Mouse (Mus musculus) CH12.LX (cell line): ENCODE measurements around the gene Pi16. TPM values are rescaled to one million over a fixed set of nuclear protein-coding genes. Genes with fewer than 3 reads are reported as not detected.

Experiments used
- DNase-seq: peaks from one replicate; pipeline ENCODE4 v3.0.0-alpha.2; 2013; ENCODE audit errors: extremely low read depth
- H3K27ac ChIP-seq: 2 replicates; pipeline ENCODE4 v1.5.1; 2012; ENCODE audit warnings: low read depth, mild to moderate bottlenecking, control low read depth, moderate library complexity; ENCODE audit not compliant: insufficient read depth
- H3K27me3 ChIP-seq: replicated peaks from 2 replicates; pipeline ENCODE3; 2012; ENCODE audit warnings: inconsistent platforms
- H3K36me3 ChIP-seq, 2 experiments: replicated peaks in 1 of 2; 2 replicates each; pipeline versions ENCODE3 to v1.6.1; 2012; ENCODE audit warnings: inconsistent platforms in 1 of 2, low read length in 1 of 2, mild to moderate bottlenecking in 1 of 2, mixed read lengths in 1 of 2, moderate library complexity in 1 of 2; ENCODE audit not compliant: control insufficient read depth in 1 of 2, insufficient read depth in 1 of 2
- H3K4me1 ChIP-seq, 2 experiments: 2 replicates each; pipeline ENCODE4 v1.6.1; 2012; ENCODE audit warnings: inconsistent platforms in 1 of 2, moderate library complexity in 1 of 2; ENCODE audit not compliant: insufficient read depth in 2 of 2, control insufficient read depth in 1 of 2
- H3K4me2 ChIP-seq: 2 replicates; pipeline ENCODE4 v1.6.1; 2012; ENCODE audit warnings: low read depth, mild to moderate bottlenecking, control low read depth; ENCODE audit not compliant: poor library complexity, insufficient read depth, severe bottlenecking
- H3K4me3 ChIP-seq, 3 experiments: fragments of 150-350 bp in 1 of 3; sonication (generic) in 1 of 3; replicated peaks in 1 of 3; 2 replicates each; pipeline versions ENCODE3 to v1.5.1; 2011 to 2012; ENCODE audit warnings: low read depth in 2 of 3, low read length in 2 of 3, mild to moderate bottlenecking in 2 of 3, moderate library complexity in 2 of 3, control low read depth in 1 of 3, improper control_type of control experiment in 1 of 3, inconsistent platforms in 1 of 3, mixed read lengths in 1 of 3; ENCODE audit not compliant: poor library complexity in 1 of 3
- H3K79me2 ChIP-seq: replicated peaks from 2 replicates; pipeline ENCODE4 v1.6.1; 2012; ENCODE audit warnings: mild to moderate bottlenecking, moderate library complexity; ENCODE audit not compliant: control insufficient read depth, poor library complexity, insufficient read depth, severe bottlenecking; ENCODE audit errors: extremely low read depth
- H3K9ac ChIP-seq: 2 replicates; pipeline ENCODE4 v1.6.1; 2012; ENCODE audit warnings: low read depth, mild to moderate bottlenecking, control low read depth, moderate library complexity; ENCODE audit not compliant: insufficient read depth
- H3K9me3 ChIP-seq: replicated peaks from 2 replicates; pipeline ENCODE3; 2012; ENCODE audit warnings: low read length, inconsistent platforms, mixed read lengths
- BHLHE40 ChIP-seq: IDR thresholded peaks from 2 replicates; pipeline ENCODE4 v1.6.1; 2011; ENCODE audit warnings: mild to moderate bottlenecking, low read depth, low read length, improper control_type of control experiment
- CHD1 ChIP-seq: IDR thresholded peaks from 2 replicates; pipeline ENCODE4 v1.6.1; 2012; ENCODE audit warnings: low read depth, low read length, improper control_type of control experiment, inconsistent platforms
- CHD2 ChIP-seq: IDR thresholded peaks from 2 replicates; pipeline ENCODE4 v1.6.1; 2011; ENCODE audit warnings: low read length, improper control_type of control experiment
- ELF1 ChIP-seq: IDR thresholded peaks from 2 replicates; pipeline ENCODE4 v1.6.1; 2014; ENCODE audit warnings: low read depth, mild to moderate bottlenecking, inconsistent platforms, low read length, improper control_type of control experiment
- EP300 ChIP-seq: IDR thresholded peaks from 2 replicates; pipeline ENCODE4 v1.6.1; 2011; ENCODE audit warnings: low read length, improper control_type of control experiment
- GABPA ChIP-seq: IDR thresholded peaks from 2 replicates; pipeline ENCODE4 v1.6.1; 2012; ENCODE audit warnings: low read depth, low read length, improper control_type of control experiment, inconsistent platforms; ENCODE audit not compliant: insufficient replicate concordance
- IRF4 ChIP-seq: IDR thresholded peaks from 2 replicates; pipeline ENCODE4 v1.6.1; 2014; ENCODE audit warnings: low read depth, mild to moderate bottlenecking, inconsistent platforms, low read length, improper control_type of control experiment
- JUN ChIP-seq: IDR thresholded peaks from 2 replicates; pipeline ENCODE4 v1.6.1; 2011; ENCODE audit warnings: low read depth, mild to moderate bottlenecking, low read length, improper control_type of control experiment, moderate library complexity; ENCODE audit not compliant: insufficient read depth
- JUND ChIP-seq: conservative IDR thresholded peaks from 2 replicates; pipeline ENCODE4 v1.6.1; 2011; ENCODE audit warnings: low read depth, low read length, improper control_type of control experiment
- KAT2A ChIP-seq: IDR thresholded peaks from 2 replicates; pipeline ENCODE4 v1.6.1; 2012; ENCODE audit warnings: low read length, improper control_type of control experiment, inconsistent platforms; ENCODE audit not compliant: insufficient replicate concordance
- MAX ChIP-seq: IDR thresholded peaks from 2 replicates; pipeline ENCODE4 v1.6.1; 2011; ENCODE audit warnings: low read length, improper control_type of control experiment
- MAZ ChIP-seq: IDR thresholded peaks from 2 replicates; pipeline ENCODE4 v1.6.1; 2012; ENCODE audit warnings: low read depth, mild to moderate bottlenecking, inconsistent platforms, low read length, improper control_type of control experiment, moderate library complexity
- MXI1 ChIP-seq: IDR thresholded peaks from 2 replicates; pipeline ENCODE4 v1.6.1; 2011; ENCODE audit warnings: mild to moderate bottlenecking, low read depth, low read length, improper control_type of control experiment
- MYC ChIP-seq: IDR thresholded peaks from 2 replicates; pipeline ENCODE4 v1.6.1; 2011; ENCODE audit warnings: low read depth, mild to moderate bottlenecking, improper control_type of control experiment, low read length
- NRF1 ChIP-seq: IDR thresholded peaks from 2 replicates; pipeline ENCODE4 v1.6.1; 2014; ENCODE audit warnings: low read depth, mild to moderate bottlenecking, inconsistent platforms, low read length, improper control_type of control experiment, moderate library complexity
- PAX5 ChIP-seq: IDR thresholded peaks from 2 replicates; pipeline ENCODE4 v1.6.1; 2012; ENCODE audit warnings: low read length, inconsistent platforms, mixed read lengths
- POLR2A ChIP-seq: IDR thresholded peaks from 2 replicates; pipeline ENCODE4 v1.6.1; 2011; ENCODE audit warnings: low read depth, mild to moderate bottlenecking, improper control_type of control experiment, low read length
- POLR2AphosphoS2 ChIP-seq: IDR thresholded peaks from 2 replicates; pipeline ENCODE4 v1.6.1; 2011; ENCODE audit warnings: low read depth, low read length, improper control_type of control experiment
- RAD21 ChIP-seq: IDR thresholded peaks from 2 replicates; pipeline ENCODE4 v1.6.1; 2011; ENCODE audit warnings: low read depth, mild to moderate bottlenecking, low read length, improper control_type of control experiment, moderate library complexity
- RCOR1 ChIP-seq: conservative IDR thresholded peaks from 2 replicates; pipeline ENCODE4 v1.6.1; 2012; ENCODE audit warnings: low read depth, mild to moderate bottlenecking, inconsistent platforms, low read length, improper control_type of control experiment
- SIN3A ChIP-seq: IDR thresholded peaks from 2 replicates; pipeline ENCODE4 v1.6.1; 2012; ENCODE audit warnings: low read length, improper control_type of control experiment, inconsistent platforms
- SMC3 ChIP-seq: IDR thresholded peaks from 2 replicates; pipeline ENCODE4 v1.6.1; 2011; ENCODE audit warnings: low read depth, low read length, improper control_type of control experiment
- TCF12 ChIP-seq: IDR thresholded peaks from 2 replicates; pipeline ENCODE4 v1.6.1; 2014; ENCODE audit warnings: low read depth, mild to moderate bottlenecking, inconsistent platforms, low read length, improper control_type of control experiment
- UBTF ChIP-seq: IDR thresholded peaks from 2 replicates; pipeline ENCODE4 v1.6.1; 2012; ENCODE audit warnings: low read depth, mild to moderate bottlenecking, inconsistent platforms, low read length, improper control_type of control experiment, moderate library complexity
- ZC3H11A ChIP-seq: IDR thresholded peaks from 2 replicates; pipeline ENCODE4 v1.6.1; 2012; ENCODE audit warnings: low read depth, mild to moderate bottlenecking, inconsistent platforms, low read length, improper control_type of control experiment
- dilution Hi-C: fragments of 300-500 bp; cut with MboI; formaldehyde crosslinking; loops from 2 replicates; pipeline ENCODE4 v1.14.3; 2020; ENCODE audit warnings: low sequenced_read_pairs; ENCODE audit not compliant: extremely low pct_unique_long_range_greater_than_20kb, extremely low pct_ligation_motif_present
- in situ Hi-C: fragments of 300-500 bp; cut with MboI; formaldehyde crosslinking; loops from 3 replicates; pipeline ENCODE4 v1.14.3; 2019; ENCODE audit warnings: low sequenced_read_pairs, low pct_ligation_motif_present, low pct_unique_long_range_greater_than_20kb, mixed read lengths
- polyA plus RNA-seq: library from polyadenylated mRNA; unstranded; fragments of >175 nt; gene quantifications from 2 replicates; pipeline ENCODE4 v1.2.1, GENCODE M21; 2012; ENCODE audit warnings: low read depth; ENCODE audit not compliant: insufficient read length
- total RNA-seq, 2 experiments: library from RNA; depleted of rRNA; stranded (reverse); fragments of 300-350 nt in 1 of 2; fragments of >200 nt in 1 of 2; gene quantifications; 2 replicates each; pipeline ENCODE4 v1.2.3; 2012 to 2014

The Pi16 gene
- total and polyA plus RNA-seq, 3 experiments, result 0.13 TPM; not detected in 2

GRCm38 (mm10) chr17:29361982-29362691, 44.7 kb downstream of the Pi16 start:
- dilution Hi-C loops, result no loop called here
- H3K27me3 ChIP-seq, result no peaks in the 10 kb centered on the region
- H3K9ac ChIP-seq, result peak overlapping the region; percentile 52; the same call in 1 of the 2 replicates
- H3K4me1 ChIP-seq, result peaks cover 27 to 52% of the 10 kb centered on the region in 2 experiments
- in situ Hi-C loops, result no loop called here
- peaks cover 24 to 32% of the 10 kb centered on the region in 2 experiments for H3K36me3 ChIP-seq
- no peak for TF ChIP-seq PAX5
- TF ChIP-seq MAZ, result no peak
- no peak for TF ChIP-seq RAD21
- peak; percentile 72; the same call in 1 of the 2 replicates for TF ChIP-seq UBTF
- peak; percentile 53 for TF ChIP-seq BHLHE40
- peak; percentile 99 for TF ChIP-seq MXI1
- no peak for TF ChIP-seq GABPA
- 0 out of 2 replicates have a peak, but pooled peaks have one; percentile 12 for TF ChIP-seq TCF12
- no peak for TF ChIP-seq POLR2AphosphoS2
- TF ChIP-seq MYC, result peak; percentile 99
- peak; percentile 48; the same call in 1 of the 2 replicates for TF ChIP-seq POLR2A
- TF ChIP-seq SIN3A, result peak; percentile 100
- TF ChIP-seq JUND, result no peak
- TF ChIP-seq JUN, result no peak
- TF ChIP-seq ELF1, result peak; percentile 69; the same call in 1 of the 2 replicates
- no peak for TF ChIP-seq ZC3H11A
- TF ChIP-seq CHD1, result no peak
- TF ChIP-seq MAX, result peak; percentile 97
- 0 out of 2 replicates have a peak, but pooled peaks have one; percentile 20 for TF ChIP-seq KAT2A
- peak; percentile 93 for TF ChIP-seq IRF4
- TF ChIP-seq RCOR1, result no peak
- peak; percentile 11; the same call in 1 of the 2 replicates for TF ChIP-seq CHD2
- 0 out of 2 replicates have a peak, but pooled peaks have one; percentile 18 for TF ChIP-seq NRF1
- peak; percentile 34 for TF ChIP-seq EP300
- no peak for TF ChIP-seq SMC3
- no peaks in the 10 kb centered on the region for H3K9me3 ChIP-seq
- H3K79me2 ChIP-seq, result peaks cover 4% of the 10 kb centered on the region; the same call in 1 of the 2 replicates
- DNase-seq, result peak; percentile 86
- H3K4me3 ChIP-seq, result peak overlapping the region; percentile 59 to 76 (median 64)
- peak overlapping the region; percentile 82 for H3K4me2 ChIP-seq
- H3K27ac ChIP-seq, result peak overlapping the region; percentile 70
